Mouse (Mus musculus) gastrocnemius, postnatal 10 days (tissue): ENCODE results near the gene Olfr324. TPM values are rescaled to one million over a fixed set of nuclear protein-coding genes. Genes with fewer than 3 reads are reported as not detected.
A peak's percentile ranks its signal among the peaks of the same experiment; 100 is the strongest.

Source experiments
- DNase-seq: peaks from one replicate; pipeline ENCODE4 v3.0.0; 2021; ENCODE audit warnings: mixed read lengths
- total RNA-seq, 2 experiments: library from RNA; stranded (reverse); gene quantifications; 2 replicates each; pipeline ENCODE4 v1.2.3; 2021

The Olfr324 gene
- total RNA-seq, 2 experiments from 2014 or later: not detected

DNA sequence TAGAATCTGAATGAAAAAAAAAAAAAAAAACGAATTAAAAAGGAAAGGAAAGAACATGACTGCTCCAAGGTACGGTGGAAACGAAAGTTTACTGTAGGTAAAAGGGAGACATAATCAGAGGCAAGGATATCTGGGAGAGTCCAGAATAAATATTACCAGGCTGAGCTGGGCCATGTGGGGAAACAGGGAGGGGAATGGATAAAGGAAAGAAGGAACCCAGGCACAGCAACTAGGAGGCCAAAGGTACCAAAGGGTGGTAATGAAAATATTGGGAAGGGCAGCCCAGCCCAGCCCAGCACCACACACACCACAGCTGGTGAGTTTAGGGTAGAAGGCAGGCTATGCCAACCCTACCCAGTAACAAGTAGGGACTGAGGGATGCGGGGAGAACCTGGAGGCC is 40.0 kb downstream of the Olfr324 start:
- no peak for DNase-seq

DNA sequence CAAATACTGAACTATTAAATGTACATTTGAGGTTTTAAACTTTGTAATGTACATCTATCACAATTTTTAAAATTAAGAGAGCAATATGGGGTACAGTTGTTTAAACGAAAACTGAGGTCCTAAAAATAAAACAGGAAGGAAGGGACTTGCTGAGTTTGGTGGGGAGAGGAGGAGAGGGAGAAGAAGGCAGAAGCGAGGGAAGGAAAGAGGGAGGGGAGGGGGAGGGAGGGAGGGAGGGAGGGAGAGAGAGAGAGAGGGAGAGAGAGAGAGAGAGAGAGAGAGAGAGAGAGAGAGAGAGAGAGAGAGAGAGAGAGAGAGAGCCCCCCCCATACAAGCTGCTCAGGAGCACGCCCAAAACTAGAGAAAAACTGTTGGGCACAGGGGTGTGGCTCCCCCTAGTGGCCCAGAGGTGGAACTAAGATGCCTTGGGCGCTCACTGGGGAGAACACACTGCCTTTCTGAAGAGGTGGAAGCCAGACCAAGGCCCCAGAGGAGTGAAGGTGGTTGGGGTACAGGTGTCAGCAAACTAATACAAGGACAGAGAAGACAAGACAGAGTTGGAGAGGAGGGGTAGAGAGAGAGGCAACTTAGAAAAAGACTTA is 41.6 kb downstream of the Olfr324 start:
- DNase-seq: peak; percentile 43

DNA sequence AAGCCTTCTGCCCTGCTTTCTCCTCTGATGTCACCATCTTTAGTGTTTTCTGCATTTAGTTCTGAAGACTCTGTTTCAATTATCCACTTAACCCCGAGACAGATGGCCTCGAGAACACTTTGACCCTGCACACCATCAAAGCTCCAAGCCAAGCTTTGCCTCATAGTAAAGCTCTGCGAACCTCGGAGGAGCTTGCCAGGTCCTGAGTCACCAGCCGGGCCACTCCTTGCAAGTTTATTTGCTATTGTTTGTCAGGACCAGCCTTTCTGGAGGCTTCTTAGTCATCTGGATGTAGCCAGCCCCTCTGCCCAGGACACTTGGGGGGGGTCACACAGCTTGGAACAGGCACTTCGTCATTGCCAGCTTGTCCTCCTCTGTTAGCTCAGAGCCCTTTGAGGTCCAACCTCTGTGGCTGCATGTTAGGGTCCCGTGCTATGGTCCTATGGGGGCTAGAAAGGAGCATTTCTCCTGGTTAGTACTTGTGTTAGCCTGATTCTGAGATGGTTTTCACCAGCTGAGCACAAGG is 43.3 kb downstream of the Olfr324 start:
- DNase-seq: no peak

DNA sequence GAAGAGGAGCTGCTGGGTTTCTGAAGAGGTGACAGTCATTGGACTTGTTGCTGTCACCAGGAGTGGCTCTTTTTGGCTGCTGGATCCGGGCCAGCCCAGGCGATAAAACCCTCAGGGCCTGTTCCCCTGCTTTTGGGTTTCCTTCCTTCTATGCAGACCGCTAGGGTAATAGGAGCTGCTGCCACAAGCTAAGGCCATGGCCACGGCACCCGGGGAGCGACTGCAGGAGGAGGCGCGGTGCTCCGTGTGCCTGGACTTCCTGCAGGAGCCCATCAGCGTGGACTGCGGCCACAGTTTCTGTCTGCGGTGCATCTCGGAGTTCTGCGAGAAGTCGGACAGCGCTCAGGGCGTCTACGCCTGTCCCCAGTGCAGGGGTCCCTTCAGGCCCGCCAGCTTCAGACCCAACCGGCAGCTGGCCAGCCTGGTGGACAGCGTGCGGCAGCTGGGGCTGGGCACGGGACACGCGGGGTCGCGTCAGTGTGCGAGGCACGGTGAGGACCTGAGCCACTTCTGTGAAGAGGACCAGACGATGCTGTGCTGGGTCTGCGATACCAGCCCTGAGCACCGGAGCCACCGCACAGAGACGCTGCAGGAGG is 45.5 kb downstream of the Olfr324 start, which contains the start of gene Trim58:
Gene Trim58 (plus strand): TSS at position 194 of the 596 bp plus-strand sequence.
- DNase-seq: peak; percentile 24

DNA sequence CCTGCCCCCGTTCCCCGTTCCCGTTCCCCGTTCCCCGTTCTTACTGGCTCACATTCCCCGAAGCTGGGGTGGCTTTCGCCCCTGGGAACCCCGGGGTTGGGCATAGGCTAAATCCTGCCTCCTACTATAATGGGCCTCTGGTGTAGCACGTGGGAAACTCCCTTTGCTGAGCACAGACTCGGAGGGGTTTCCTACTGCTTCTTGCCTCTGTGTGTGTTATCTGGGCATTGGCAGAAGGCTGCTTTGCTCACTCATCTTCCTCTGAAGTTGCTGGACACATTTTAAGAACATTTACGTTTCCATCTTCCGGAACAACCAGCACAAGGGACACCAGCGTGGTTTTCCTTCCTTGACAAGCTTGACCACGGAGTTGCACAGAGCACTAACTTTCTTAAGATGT is 46.1 kb downstream of the Olfr324 start:
- DNase-seq: no peak

DNA sequence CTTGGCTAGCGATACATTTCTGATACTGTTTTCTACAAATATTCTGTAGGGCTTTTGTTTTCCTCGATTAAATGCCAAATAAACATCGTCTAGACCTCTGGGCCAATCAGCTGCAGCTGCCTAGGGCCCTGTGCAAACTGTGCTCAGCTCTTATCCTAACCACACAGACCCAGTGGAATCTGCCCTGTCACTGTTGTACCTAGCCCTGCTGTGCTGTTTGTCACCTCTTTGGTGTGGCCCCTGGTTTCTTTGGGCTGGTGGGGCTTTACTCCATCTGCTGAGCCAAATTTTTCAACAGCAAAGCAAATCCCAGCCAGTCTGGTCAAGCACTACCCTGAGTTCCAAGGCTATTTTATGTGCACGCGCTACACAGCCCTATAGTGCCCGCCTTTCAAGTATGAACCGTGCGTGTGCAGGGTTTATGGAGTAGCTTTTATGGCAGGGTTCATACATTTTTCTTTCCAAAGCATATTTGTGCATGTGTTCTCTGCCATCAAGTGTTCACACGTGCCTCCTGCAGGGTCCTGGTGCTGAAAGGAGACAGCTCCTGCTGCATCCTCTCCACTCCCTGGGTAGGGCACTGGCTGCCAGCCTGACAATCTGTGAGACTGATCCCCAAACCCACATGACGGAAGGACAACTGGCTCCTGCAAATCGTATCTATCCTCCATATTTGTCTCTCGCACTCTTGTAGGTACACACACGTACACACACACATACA is 46.9 kb downstream of the Olfr324 start:
- no peak for DNase-seq

DNA sequence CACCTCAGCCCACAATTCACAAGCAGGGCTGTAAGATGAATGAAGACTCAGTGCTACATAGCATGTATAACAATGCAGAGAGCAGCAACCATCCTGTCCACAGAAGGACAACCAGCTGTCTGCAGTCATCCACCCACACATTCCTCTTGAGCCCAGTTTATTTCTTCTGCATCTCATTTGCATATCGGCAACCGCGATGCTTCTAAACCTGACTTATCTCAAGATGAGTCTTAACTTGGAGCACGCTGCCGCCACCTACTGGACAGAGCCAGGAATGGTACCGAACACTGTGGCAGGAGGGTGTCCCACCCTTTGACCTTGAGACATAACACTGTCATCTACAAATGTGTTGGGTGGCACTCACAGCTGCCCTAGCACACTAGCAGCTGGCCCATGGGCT is 48.4 kb downstream of the Olfr324 start:
- peak; percentile 22 for DNase-seq

Other genes with a start within 250 kb of the Olfr324 start
- gene Lypd8, start 216.1 kb upstream of the Olfr324 start, total RNA-seq: not detected
- not detected for gene 1810065E05Rik, start 174.0 kb upstream of the Olfr324 start, total RNA-seq
- not detected for gene Gm12253, start 162.6 kb upstream of the Olfr324 start, total RNA-seq
- not detected for gene Lypd9, start 142.2 kb upstream of the Olfr324 start, total RNA-seq
- not detected for gene Olfr30, start 132.8 kb upstream of the Olfr324 start, total RNA-seq
- gene Olfr332, start 102.6 kb upstream of the Olfr324 start, total RNA-seq: not detected
- not detected for gene Olfr331, start 92.5 kb upstream of the Olfr324 start, total RNA-seq
- gene Olfr330, start 60.3 kb upstream of the Olfr324 start, total RNA-seq: not detected
- not detected for gene Olfr329-ps, start 48.7 kb upstream of the Olfr324 start, total RNA-seq
- gene Olfr328, start 39.5 kb upstream of the Olfr324 start, total RNA-seq: not detected
- gene Olfr224, start 24.6 kb upstream of the Olfr324 start, total RNA-seq: not detected
- gene Olfr325, start 17.4 kb upstream of the Olfr324 start, total RNA-seq: not detected
- gene 2210407C18Rik, start 21.0 kb downstream of the Olfr324 start, total RNA-seq: not detected
- gene Olfr323, start 35.4 kb downstream of the Olfr324 start, total RNA-seq: not detected
- under 1 TPM in 1 of 2 experiments, not detected in 1; 0.27 TPM for gene Trim58, start 45.4 kb downstream of the Olfr324 start, total RNA-seq
- not detected for gene Olfr322, start 63.7 kb downstream of the Olfr324 start, total RNA-seq
- not detected for gene Olfr320, start 86.0 kb downstream of the Olfr324 start, total RNA-seq
- not detected for gene Olfr319, start 104.0 kb downstream of the Olfr324 start, total RNA-seq
- not detected for gene Olfr318, start 128.9 kb downstream of the Olfr324 start, total RNA-seq
- not detected for gene Olfr317, start 144.1 kb downstream of the Olfr324 start, total RNA-seq
- gene Olfr316, start 157.6 kb downstream of the Olfr324 start, total RNA-seq: not detected
- gene Olfr315, start 178.1 kb downstream of the Olfr324 start, total RNA-seq: not detected
- not detected for gene Olfr314, start 187.8 kb downstream of the Olfr324 start, total RNA-seq
- gene Fam183b, start 206.8 kb downstream of the Olfr324 start, total RNA-seq: not detected
- not detected for gene Olfr313, start 219.9 kb downstream of the Olfr324 start, total RNA-seq
- not detected for gene Olfr312, start 234.1 kb downstream of the Olfr324 start, total RNA-seq
- not detected for gene Olfr311, start 244.1 kb downstream of the Olfr324 start, total RNA-seq